Mouse (Mus musculus) G1E (cell line): ENCODE measurements around the gene Hoxb9. TPM values are rescaled to one million over a fixed set of nuclear protein-coding genes. Genes with fewer than 3 reads are reported as not detected.

Source experiments
- ATAC-seq: 2 replicates; pipeline ENCODE4 v1.8.0; 2016; ENCODE audit warnings: mild to moderate bottlenecking; ENCODE audit not compliant: insufficient number of reproducible peaks, poor library complexity, low FRiP score, severe bottlenecking; ENCODE audit errors: extremely low read depth
- DNase-seq: peaks from one replicate; pipeline ENCODE4 v3.0.0; 2012; ENCODE audit warnings: low spot score
- H3K27me3 ChIP-seq: 2 replicates; pipeline ENCODE4 v1.6.1; 2012; ENCODE audit warnings: mild to moderate bottlenecking, low read length, inconsistent platforms; ENCODE audit not compliant: insufficient read depth
- H3K36me3 ChIP-seq: replicated peaks from 2 replicates; pipeline ENCODE3; 2012; ENCODE audit warnings: mild to moderate bottlenecking, inconsistent platforms
- H3K4me1 ChIP-seq: 2 replicates; pipeline ENCODE4 v1.6.1; 2012; ENCODE audit warnings: low read depth, low read length, inconsistent platforms, mixed read lengths; ENCODE audit not compliant: insufficient read depth
- H3K4me3 ChIP-seq: 2 replicates; pipeline ENCODE4 v1.5.1; 2012; ENCODE audit warnings: low read depth, mild to moderate bottlenecking, inconsistent platforms, low read length, moderate library complexity, mixed read lengths
- H3K9me3 ChIP-seq: replicated peaks from 2 replicates; pipeline ENCODE4 v1.6.1; 2012; ENCODE audit warnings: inconsistent platforms
- CTCF ChIP-seq: IDR thresholded peaks from 2 replicates; pipeline ENCODE4 v1.5.1; 2012; ENCODE audit warnings: low read depth, low read length, inconsistent platforms, mixed read lengths
- GATA1 ChIP-seq: IDR thresholded peaks from 2 replicates; pipeline ENCODE4 v1.6.1; 2012; ENCODE audit warnings: borderline replicate concordance, low read length, inconsistent platforms, mixed read lengths
- GATA2 ChIP-seq: IDR thresholded peaks from 2 replicates; pipeline ENCODE4 v1.6.1; 2012; ENCODE audit warnings: low read depth, low read length, inconsistent platforms, borderline replicate concordance
- POLR2AphosphoS5 ChIP-seq: IDR thresholded peaks from 2 replicates; pipeline ENCODE4 v1.6.1; 2012; ENCODE audit warnings: low read depth, low read length, inconsistent platforms; ENCODE audit not compliant: insufficient replicate concordance
- TAL1 ChIP-seq: conservative IDR thresholded peaks from 2 replicates; pipeline ENCODE4 v1.6.1; 2012; ENCODE audit warnings: low read depth, low read length, inconsistent platforms, mixed read lengths
- polyA plus RNA-seq: library from polyadenylated mRNA; stranded (reverse); fragments of >175 nt; gene quantifications from 2 replicates; pipeline ENCODE4 v1.2.3, GENCODE M21; 2012
- total RNA-seq, 2 experiments: library from RNA; stranded (forward) in 1 of 2; stranded (reverse) in 1 of 2; fragments of 200-1000 nt in 1 of 2; fragments of >200 nt in 1 of 2; fragmentation: Nextera tagmentation in 1 of 2; gene quantifications; 2 replicates each; pipeline ENCODE4 v1.2.3; 2014 to 2017

The Hoxb9 gene
- total and polyA plus RNA-seq, 3 experiments: not detected

DNA sequence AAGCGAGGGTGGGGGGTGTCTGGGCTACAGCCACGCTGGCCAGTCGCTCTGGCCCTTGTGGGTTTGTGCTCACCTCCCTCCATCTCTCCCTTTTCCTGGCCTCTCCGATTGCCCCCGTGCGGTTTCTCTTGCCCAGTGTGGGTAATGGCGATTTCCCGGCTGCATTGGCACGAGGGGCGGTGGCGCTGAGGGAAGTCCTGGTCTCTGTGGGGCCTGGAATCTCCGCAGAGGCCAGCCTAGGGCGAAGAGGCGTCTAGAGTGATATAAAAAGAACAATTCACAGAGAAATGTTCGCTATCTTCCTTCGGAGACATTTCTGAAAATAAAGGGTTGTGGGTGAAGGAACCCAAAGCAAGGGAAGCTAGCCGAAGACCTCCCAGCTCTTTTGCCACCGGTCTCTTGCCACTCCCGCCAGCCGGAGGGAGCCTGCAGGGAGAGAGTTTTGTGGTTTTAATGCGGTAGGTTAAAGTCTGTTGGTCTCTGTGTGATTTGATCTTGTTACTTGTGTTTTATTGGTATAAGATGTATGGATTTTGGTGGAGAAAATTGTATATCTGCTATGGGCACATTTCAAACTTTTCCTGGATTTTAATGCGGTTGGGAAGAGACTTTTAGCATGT, 22.2 kb downstream of the Hoxb9 start:
- ATAC-seq (no peak), DNase-seq (no peak)
- peaks cover 77% of the 10 kb centered on the region for H3K27me3 ChIP-seq
- H3K4me1 ChIP-seq: peaks cover 7% of the 10 kb centered on the region; the same call in 1 of the 2 replicates
- no peak for TF ChIP-seq CTCF
- TF ChIP-seq GATA1: no peak
- no peak for TF ChIP-seq TAL1
- TF ChIP-seq GATA2: no peak
- no peak for TF ChIP-seq POLR2AphosphoS5
- H3K4me3 ChIP-seq: no peak overlapping the region
- no peaks in the 10 kb centered on the region for H3K9me3 ChIP-seq
- no peaks in the 10 kb centered on the region for H3K36me3 ChIP-seq

GRCm38 (mm10) chr11:96294245-96295091, 23.2 kb downstream of the Hoxb9 start:
- ATAC-seq (no peak), DNase-seq (peak; percentile 39)
- Histone ChIP-seq H3K4me3 (no peak overlapping the region), H3K4me1 (peaks cover 7% of the 10 kb centered on the region; the same call in 1 of the 2 replicates), H3K36me3 (no peaks in the 10 kb centered on the region), H3K9me3 (no peaks in the 10 kb centered on the region), H3K27me3 (peaks cover 76% of the 10 kb centered on the region)
- TF ChIP-seq CTCF: peak; percentile 40
- no peak for TF ChIP-seq POLR2AphosphoS5
- no peak for TF ChIP-seq GATA2
- TF ChIP-seq GATA1: no peak
- TF ChIP-seq TAL1: no peak

DNA sequence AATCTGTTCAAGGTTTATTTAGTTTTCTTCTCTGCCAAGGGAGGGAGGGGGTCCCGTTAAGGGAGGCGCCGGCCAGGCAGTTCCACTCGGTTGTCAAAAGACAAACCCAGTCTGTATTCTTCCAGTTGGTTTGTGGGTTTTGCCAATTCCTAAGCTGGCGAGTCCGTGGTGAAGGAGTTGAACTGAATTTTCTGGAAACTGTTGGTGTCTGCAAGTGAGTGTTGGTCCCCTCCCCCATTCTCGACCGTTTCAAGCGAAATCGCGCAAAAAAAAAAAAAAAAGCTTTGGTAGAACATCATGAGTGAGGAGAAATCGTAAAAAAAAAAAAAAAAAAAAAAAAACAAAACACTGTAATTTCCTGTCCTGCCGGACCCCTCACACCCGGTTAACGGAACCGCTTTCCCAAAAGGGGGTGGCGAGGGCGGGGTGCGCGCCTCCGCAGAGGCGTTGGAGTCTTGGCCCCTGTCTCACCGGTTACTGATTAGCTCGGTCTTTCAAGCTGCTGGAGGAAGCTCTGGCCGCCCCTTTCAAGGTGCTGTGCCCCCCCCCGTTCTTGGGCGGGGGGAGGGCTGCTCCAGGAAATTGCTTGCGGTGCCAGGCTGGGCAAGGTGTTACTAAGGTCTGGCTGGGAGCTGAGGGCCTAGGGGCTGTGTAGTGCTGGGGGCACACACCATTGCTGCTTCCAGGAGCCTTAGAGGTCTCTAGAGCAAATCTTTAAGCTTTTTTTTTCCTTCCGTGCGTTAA, 24.0 kb downstream of the Hoxb9 start:
- Histone ChIP-seq H3K36me3 (no peaks in the 10 kb centered on the region), H3K4me3 (no peak overlapping the region), H3K27me3 (peaks cover 79% of the 10 kb centered on the region), H3K9me3 (no peaks in the 10 kb centered on the region), H3K4me1 (peaks cover 7% of the 10 kb centered on the region; the same call in 1 of the 2 replicates)
- ATAC-seq (no peak), DNase-seq (no peak)
- TF ChIP-seq CTCF (no peak), GATA2 (no peak), GATA1 (no peak), POLR2AphosphoS5 (no peak), TAL1 (no peak)

- Histone ChIP-seq H3K27me3 (peaks cover 82% of the 10 kb centered on the region), H3K4me3 (no peak overlapping the region), H3K4me1 (peaks cover 7% of the 10 kb centered on the region; the same call in 1 of the 2 replicates), H3K36me3 (no peaks in the 10 kb centered on the region), H3K9me3 (no peaks in the 10 kb centered on the region)
- TF ChIP-seq GATA1: no peak
- no peak for TF ChIP-seq CTCF
- no peak for TF ChIP-seq TAL1
- TF ChIP-seq POLR2AphosphoS5: no peak
- no peak for TF ChIP-seq GATA2
- DNase-seq (no peak), ATAC-seq (no peak)
These were observed 25.7 kb downstream of the Hoxb9 start for GRCm38 (mm10) chr11:96296997-96297396.

- Histone ChIP-seq H3K4me1 (peaks cover 7% of the 10 kb centered on the region; the same call in 1 of the 2 replicates), H3K36me3 (no peaks in the 10 kb centered on the region), H3K9me3 (no peaks in the 10 kb centered on the region), H3K4me3 (no peak overlapping the region), H3K27me3 (peaks cover 81% of the 10 kb centered on the region)
- ATAC-seq: no peak
- no peak for DNase-seq
- TF ChIP-seq GATA1 (no peak), CTCF (no peak), GATA2 (no peak), POLR2AphosphoS5 (no peak), TAL1 (no peak)
These were observed 26.2 kb downstream of the Hoxb9 start for GRCm38 (mm10) chr11:96297428-96297827.

DNA sequence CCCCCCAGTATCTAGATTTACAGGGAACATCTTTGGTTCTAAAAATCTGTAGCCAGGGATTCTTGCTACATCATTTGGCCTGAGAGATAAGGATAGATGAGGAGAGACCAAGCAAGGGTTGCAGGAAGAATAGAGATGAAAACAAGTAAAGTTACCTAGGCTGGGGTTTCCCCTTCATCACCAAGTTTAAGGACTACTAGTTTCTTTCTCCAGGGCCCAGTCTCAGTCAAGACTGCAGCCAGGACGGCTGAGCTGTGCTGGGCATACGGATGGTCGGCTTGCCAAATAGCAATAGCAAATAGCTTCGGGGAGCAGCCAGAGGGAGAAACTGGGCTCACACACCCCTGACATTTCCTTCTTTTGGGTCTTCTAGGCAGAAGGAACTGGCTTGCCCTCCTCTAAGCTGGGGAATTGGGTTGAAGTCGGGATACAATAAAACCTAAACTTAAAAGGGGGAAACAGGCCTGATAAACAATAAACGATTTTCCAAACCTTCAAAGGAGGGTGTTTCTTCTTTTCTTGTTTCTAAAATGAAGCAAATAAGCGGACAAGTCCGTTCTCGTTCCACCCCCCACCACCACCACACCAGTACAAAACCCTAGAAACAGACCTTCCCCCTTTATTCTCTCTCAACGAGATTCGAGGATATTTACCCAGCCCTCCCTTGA, 26.8 kb downstream of the Hoxb9 start:
- Histone ChIP-seq H3K36me3 (no peaks in the 10 kb centered on the region), H3K4me1 (peaks cover 7% of the 10 kb centered on the region; the same call in 1 of the 2 replicates), H3K4me3 (no peak overlapping the region), H3K9me3 (no peaks in the 10 kb centered on the region), H3K27me3 (peaks cover 80% of the 10 kb centered on the region)
- no peak for DNase-seq
- ATAC-seq: no peak
- no peak for TF ChIP-seq GATA1
- no peak for TF ChIP-seq GATA2
- no peak for TF ChIP-seq POLR2AphosphoS5
- no peak for TF ChIP-seq CTCF
- TF ChIP-seq TAL1: no peak
